Mouse (Mus musculus) cerebellum, adult 2 months (tissue): ENCODE data around the gene Hoxa4. TPM values are rescaled to one million over a fixed set of nuclear protein-coding genes. Genes with fewer than 3 reads are reported as not detected.

Experiments
- DNase-seq, 2 experiments: peaks; one replicate each; pipeline ENCODE4 v3.0.0; 2021
- H3K27ac ChIP-seq: fragments of 200-500 bp; 2 replicates; pipeline ENCODE4 v1.5.1; 2012; ENCODE audit warnings: low read length, control low read depth, inconsistent platforms; ENCODE audit not compliant: insufficient read depth
- H3K27me3 ChIP-seq: fragments of 200-500 bp; 2 replicates; pipeline ENCODE4 v1.6.1; 2012; ENCODE audit warnings: inconsistent platforms, mild to moderate bottlenecking, low read length, moderate library complexity; ENCODE audit not compliant: control insufficient read depth, insufficient read depth
- H3K4me1 ChIP-seq: fragments of 200-500 bp; 2 replicates; pipeline ENCODE4 v1.6.1; 2011; ENCODE audit warnings: low read length; ENCODE audit not compliant: control insufficient read depth, insufficient read depth
- H3K4me3 ChIP-seq: fragments of 200-500 bp; replicated peaks from 2 replicates; pipeline ENCODE3; 2011; ENCODE audit warnings: mild to moderate bottlenecking, low read depth, low read length, control low read depth; ENCODE audit not compliant: insufficient read depth
- CTCF ChIP-seq: fragments of 200-500 bp; IDR thresholded peaks from 2 replicates; pipeline ENCODE4 v1.5.1; 2011; ENCODE audit warnings: low read depth, mild to moderate bottlenecking, control low read depth, low read length, moderate library complexity, borderline replicate concordance; ENCODE audit not compliant: insufficient read depth
- POLR2A ChIP-seq: fragments of 200-500 bp; IDR thresholded peaks from 2 replicates; pipeline ENCODE4 v1.6.1; 2011; ENCODE audit warnings: low read length, control low read depth, borderline replicate concordance; ENCODE audit not compliant: insufficient read depth
- WGBS: fragments of 180-500 bp; shearing (Covaris S2); methylation state at CpG from one replicate; pipeline ENCODE4 v1.1.7; 2018; 5-methylcytosine and 5-hydroxymethylcytosine counted together
- polyA plus RNA-seq: library from polyadenylated mRNA; depleted of rRNA; stranded (reverse); fragments of >200 nt; gene quantifications from 2 replicates; pipeline ENCODE4 v1.2.3, GENCODE M21; 2012

Gene Hoxa4
- polyA plus RNA-seq, 1 experiment = 5.1 TPM

- DNase-seq = no peak
- WGBS = under 1% methylated on average over 18 of the region's 18 CpGs
- TF ChIP-seq CTCF (no peak), POLR2A (no peak)
- Histone ChIP-seq H3K4me3 (no peak overlapping the region), H3K4me1 (no peaks in the 10 kb centered on the region), H3K27ac (no peak overlapping the region), H3K27me3 (peaks cover 15% of the 10 kb centered on the region; the same call in 1 of the 2 replicates)
These were observed 41.0 kb upstream of the Hoxa4 start for GRCm38 (mm10) chr6:52232568-52232965.

DNA sequence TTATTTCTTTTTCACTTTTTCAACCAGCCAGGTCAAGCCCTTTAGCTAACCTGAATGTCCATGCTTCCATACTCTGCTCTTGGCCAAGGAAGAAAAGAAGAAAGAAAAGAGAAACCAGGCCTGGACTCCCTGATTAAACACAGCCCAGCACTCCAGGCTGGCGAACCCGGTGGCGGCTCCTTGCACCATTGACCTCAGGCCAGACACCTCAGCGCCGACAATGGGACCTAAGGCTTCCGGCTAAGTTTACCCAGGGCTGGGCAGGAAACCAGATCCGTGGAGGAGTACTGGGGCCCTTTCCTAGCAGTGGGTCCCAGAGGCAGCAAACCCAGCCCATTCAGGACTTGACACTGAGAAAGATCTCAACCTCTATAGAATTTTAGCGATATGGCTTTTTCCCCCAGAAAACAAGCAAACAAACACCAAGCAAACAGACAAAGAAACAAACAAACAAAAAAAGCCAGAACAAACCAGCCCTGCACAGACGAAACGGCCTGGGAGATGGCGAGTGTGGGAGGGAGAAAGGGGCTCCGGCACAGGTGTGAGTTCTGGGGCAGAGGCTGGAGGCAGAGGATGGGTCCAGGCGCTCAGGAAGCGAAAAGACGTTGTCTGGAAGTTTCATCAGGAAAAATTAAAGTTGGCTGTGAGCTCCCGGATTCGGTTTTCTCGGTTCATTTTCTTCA, 40.5 kb upstream of the Hoxa4 start:
- 2% methylated on average over 18 of the region's 18 CpGs for WGBS
- no peak for DNase-seq
- Histone ChIP-seq H3K27me3 (peaks cover 14% of the 10 kb centered on the region; the same call in 1 of the 2 replicates), H3K27ac (no peak overlapping the region), H3K4me1 (no peaks in the 10 kb centered on the region), H3K4me3 (no peak overlapping the region)
- no peak for TF ChIP-seq CTCF
- no peak for TF ChIP-seq POLR2A

- Histone ChIP-seq H3K4me3 (no peak within 1 kb of the TSS), H3K27me3 (peaks cover 14% of the 10 kb centered on the region; the same call in 1 of the 2 replicates), H3K27ac (no peak within 1 kb of the TSS), H3K4me1 (no peaks in the 10 kb centered on the region)
- WGBS = 3% methylated on average over 32 of the region's 36 CpGs
- TF ChIP-seq CTCF (no peak), POLR2A (no peak)
- no peak for DNase-seq
These were observed 39.1 kb upstream of the Hoxa4 start, which contains the start of gene Hoxa9 for GRCm38 (mm10) chr6:52230516-52231165. Hoxa9 (minus strand) TSS chr6:52231089.

GRCm38 (mm10) chr6:52229558-52230416, 38.2 kb upstream of the Hoxa4 start:
- Histone ChIP-seq H3K4me3 (no peak overlapping the region), H3K4me1 (no peaks in the 10 kb centered on the region), H3K27me3 (peaks cover 14% of the 10 kb centered on the region; the same call in 1 of the 2 replicates), H3K27ac (no peak overlapping the region)
- TF ChIP-seq POLR2A (no peak), CTCF (no peak)
- no peak for DNase-seq
- 3% methylated on average over 44 of the region's 44 CpGs for WGBS

DNA sequence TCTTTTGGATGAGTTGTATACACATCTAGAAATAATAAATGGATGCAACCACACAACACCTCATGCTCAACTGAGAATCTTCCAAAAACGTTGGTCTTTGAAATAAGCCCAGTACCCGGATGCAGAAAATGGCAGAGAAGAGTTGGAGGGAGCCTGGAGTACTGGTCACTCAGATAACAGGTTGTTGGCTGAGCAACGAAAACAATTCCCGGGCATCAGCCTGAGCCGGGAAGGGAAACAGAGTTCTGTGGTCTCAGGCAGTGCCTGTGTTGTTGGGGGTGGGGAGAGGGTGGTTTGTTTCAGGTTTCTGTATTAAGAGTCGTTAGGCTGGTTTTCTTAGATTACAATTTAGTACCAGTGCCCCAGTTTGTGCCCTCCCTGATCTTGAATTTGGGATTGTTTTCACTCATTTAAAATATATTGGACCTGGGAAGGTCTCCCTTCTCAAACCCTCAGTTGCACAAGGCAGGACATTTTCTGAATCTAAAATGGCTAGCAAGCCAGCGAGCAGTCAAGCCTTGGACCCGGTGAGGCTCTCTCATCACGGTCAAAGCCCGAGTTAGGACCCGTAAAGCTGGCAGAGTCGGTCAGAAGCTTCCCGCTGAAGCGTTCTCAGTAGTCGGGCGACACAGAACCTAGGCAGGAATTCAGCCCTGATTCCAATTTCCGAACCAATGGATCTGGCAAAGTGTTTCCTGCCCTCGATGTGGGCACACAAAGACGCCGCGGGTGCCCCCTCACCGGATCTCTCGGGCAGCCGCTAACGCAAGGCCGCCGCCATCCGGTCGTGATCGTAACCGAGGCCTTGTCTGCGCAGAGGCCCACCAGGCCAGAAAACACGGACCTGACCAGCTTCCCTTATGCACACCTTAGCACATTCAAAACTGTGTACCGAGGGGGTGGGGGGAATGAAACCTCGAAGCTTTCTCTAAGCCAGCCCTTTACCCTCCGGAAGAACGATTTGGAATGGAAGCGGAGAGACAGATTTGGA, 37.2 kb upstream of the Hoxa4 start:
- DNase-seq = no peak
- H3K27ac ChIP-seq = no peak overlapping the region
- peaks cover 11% of the 10 kb centered on the region; the same call in 1 of the 2 replicates for H3K27me3 ChIP-seq
- no peak for TF ChIP-seq POLR2A
- no peak for TF ChIP-seq CTCF
- no peak overlapping the region for H3K4me3 ChIP-seq
- WGBS = 2% methylated on average over 38 of the region's 38 CpGs
- no peaks in the 10 kb centered on the region for H3K4me1 ChIP-seq

GRCm38 (mm10) chr6:52227470-52228222, 36.1 kb upstream of the Hoxa4 start:
- no peaks in the 10 kb centered on the region for H3K4me1 ChIP-seq
- no peak overlapping the region for H3K4me3 ChIP-seq
- TF ChIP-seq POLR2A = no peak
- TF ChIP-seq CTCF = no peak
- H3K27ac ChIP-seq = no peak overlapping the region
- H3K27me3 ChIP-seq = peaks cover 11% of the 10 kb centered on the region; the same call in 1 of the 2 replicates
- no peak for DNase-seq
- WGBS = 5% methylated on average over 11 of the region's 11 CpGs
